Mouse (Mus musculus) midbrain, embryonic 16.5 days (tissue): Measurements from ENCODE around the gene Zbtb42. TPM values are rescaled to one million over a fixed set of nuclear protein-coding genes. Genes with fewer than 3 reads are reported as not detected.

Experiments used
- ATAC-seq: fragments of 200-750 bp; cut with Nextera tagmentation; 2 replicates; pipeline ENCODE4 v1.8.0; 2017; ENCODE audit warnings: moderate TSS enrichment
- H3K27ac ChIP-seq: fragments of 300-500 bp; sonication (generic); 2 replicates; pipeline ENCODE4 v1.5.1; 2014; ENCODE audit warnings: mild to moderate bottlenecking, low read length, mixed read lengths
- H3K27me3 ChIP-seq: fragments of 300-500 bp; sonication (generic); 2 replicates; pipeline ENCODE4 v1.6.1; 2014; ENCODE audit warnings: low read depth, low read length, mixed read lengths; ENCODE audit not compliant: control insufficient read depth, insufficient read depth
- H3K36me3 ChIP-seq: fragments of 300-500 bp; sonication (generic); 2 replicates; pipeline ENCODE4 v1.6.1; 2014; ENCODE audit warnings: mild to moderate bottlenecking, low read length, moderate library complexity, mixed read lengths; ENCODE audit not compliant: control insufficient read depth, insufficient read depth
- H3K4me1 ChIP-seq: fragments of 300-500 bp; sonication (generic); 2 replicates; pipeline ENCODE4 v1.6.1; 2014; ENCODE audit warnings: mild to moderate bottlenecking, low read length, mixed read lengths; ENCODE audit not compliant: control insufficient read depth, insufficient read depth
- H3K4me2 ChIP-seq: fragments of 300-500 bp; sonication (generic); 2 replicates; pipeline ENCODE4 v1.6.1; 2014; ENCODE audit warnings: mild to moderate bottlenecking, low read length, mixed read lengths
- H3K4me3 ChIP-seq: fragments of 300-500 bp; sonication (generic); 2 replicates; pipeline ENCODE4 v1.5.1; 2014; ENCODE audit warnings: low read depth, mild to moderate bottlenecking, low read length, moderate library complexity, mixed read lengths
- H3K9ac ChIP-seq: fragments of 300-500 bp; sonication (generic); 2 replicates; pipeline ENCODE4 v1.6.1; 2014; ENCODE audit warnings: low read depth, low read length, mixed read lengths
- H3K9me3 ChIP-seq: fragments of 300-500 bp; sonication (generic); replicated peaks from 2 replicates; pipeline ENCODE4 v1.6.1; 2014; ENCODE audit warnings: mild to moderate bottlenecking, low read length, mixed read lengths; ENCODE audit not compliant: control insufficient read depth, poor library complexity, severe bottlenecking
- WGBS: fragments of 180-500 bp; shearing (Covaris S2); extraction: QIAGEN DNeasy Blood & Tissue Kit; methylation state at CpG from one replicate; pipeline ENCODE4 v1.1.7; 2014; 5-methylcytosine and 5-hydroxymethylcytosine counted together
- microRNA-seq: library from miRNA; unstranded; fragments of <30 nt; microRNA quantifications from one replicate; pipeline ENCODE4, GENCODE M21; 2017
- polyA plus RNA-seq: library from polyadenylated mRNA; unstranded; fragments of >200 nt; fragmentation: Nextera tagmentation; extraction: Ambion mirVana; gene quantifications from 2 replicates; pipeline ENCODE4 v1.2.1, GENCODE M21; 2015

The Zbtb42 gene
- polyA plus RNA-seq, 1 experiment from 2014 or later = 0.73 TPM

DNA sequence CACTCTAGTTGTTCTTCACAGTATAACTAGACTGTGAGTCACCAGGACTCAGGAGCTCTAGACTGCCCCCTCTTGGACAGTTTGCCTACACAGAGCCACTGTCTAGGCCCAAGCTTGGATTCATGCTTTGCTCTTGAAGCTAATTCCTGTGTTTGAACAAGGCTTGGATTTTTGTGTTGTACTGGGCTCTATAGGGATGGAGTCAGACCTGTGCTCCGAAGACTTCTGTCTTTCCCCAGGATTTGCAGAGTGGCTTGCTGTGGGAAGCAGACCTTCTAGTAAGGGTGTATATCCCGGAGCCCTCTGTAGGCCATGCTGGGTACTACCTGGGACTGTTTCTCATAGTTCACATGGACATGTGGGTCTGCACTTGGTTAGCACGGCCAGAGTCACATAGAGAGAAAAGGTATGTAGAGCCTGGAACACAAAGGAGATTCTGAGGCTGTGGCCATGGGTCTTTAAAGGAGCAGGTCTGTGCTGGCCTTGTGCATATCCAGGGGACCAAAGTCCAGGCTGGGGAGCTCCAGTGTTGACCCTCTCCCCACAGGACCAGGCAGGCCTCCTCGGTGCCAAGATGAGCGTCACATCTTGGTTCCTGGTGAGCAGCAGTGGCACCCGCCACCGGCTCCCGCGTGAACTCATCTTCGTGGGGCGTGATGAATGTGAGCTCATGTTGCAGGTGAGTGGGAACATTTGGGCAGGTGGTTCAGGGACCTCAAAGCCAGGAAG is 45.6 kb downstream of the Zbtb42 start:
- H3K4me2 ChIP-seq = peak overlapping the region; percentile 69; the same call in 1 of the 2 replicates
- ATAC-seq = no peak
- H3K27ac ChIP-seq = no peak overlapping the region
- H3K36me3 ChIP-seq = no peaks in the 10 kb centered on the region; the same call in 1 of the 2 replicates
- 82% methylated on average over 11 of the region's 11 CpGs for WGBS
- H3K4me3 ChIP-seq = no peak overlapping the region
- no peaks in the 10 kb centered on the region for H3K9me3 ChIP-seq
- H3K4me1 ChIP-seq = peaks cover 20% of the 10 kb centered on the region
- H3K9ac ChIP-seq = 0 out of 2 replicates have a peak overlapping the region, but pooled peaks have one; percentile 6
- no peaks in the 10 kb centered on the region for H3K27me3 ChIP-seq

DNA sequence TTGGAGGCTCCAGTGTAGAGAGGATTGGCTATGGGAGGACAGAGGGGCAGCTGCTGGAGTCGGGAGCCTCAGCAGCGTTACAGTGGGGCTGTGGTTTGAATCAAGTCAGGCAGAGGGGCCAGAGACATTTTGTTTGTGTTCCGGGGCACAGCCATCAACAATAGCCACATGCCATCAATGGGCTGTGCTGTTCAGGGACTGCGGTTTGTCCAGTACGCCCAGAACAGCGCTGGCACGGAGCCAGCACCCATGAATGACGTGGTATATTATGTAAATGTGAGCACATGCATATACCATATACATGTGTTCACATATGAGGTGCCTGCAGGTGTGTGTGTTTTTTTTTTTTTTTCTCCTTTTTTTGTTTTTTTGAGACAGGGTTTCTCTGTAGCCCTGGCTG is 49.2 kb downstream of the Zbtb42 start:
- Histone ChIP-seq H3K27ac (no peak overlapping the region), H3K4me1 (peaks cover 18% of the 10 kb centered on the region), H3K9me3 (no peaks in the 10 kb centered on the region), H3K4me3 (no peak overlapping the region), H3K36me3 (no peaks in the 10 kb centered on the region; the same call in 1 of the 2 replicates), H3K4me2 (no peak overlapping the region), H3K27me3 (no peaks in the 10 kb centered on the region), H3K9ac (no peak overlapping the region)
- no peak for ATAC-seq
- WGBS = 75% methylated on average over 8 of the region's 8 CpGs

DNA sequence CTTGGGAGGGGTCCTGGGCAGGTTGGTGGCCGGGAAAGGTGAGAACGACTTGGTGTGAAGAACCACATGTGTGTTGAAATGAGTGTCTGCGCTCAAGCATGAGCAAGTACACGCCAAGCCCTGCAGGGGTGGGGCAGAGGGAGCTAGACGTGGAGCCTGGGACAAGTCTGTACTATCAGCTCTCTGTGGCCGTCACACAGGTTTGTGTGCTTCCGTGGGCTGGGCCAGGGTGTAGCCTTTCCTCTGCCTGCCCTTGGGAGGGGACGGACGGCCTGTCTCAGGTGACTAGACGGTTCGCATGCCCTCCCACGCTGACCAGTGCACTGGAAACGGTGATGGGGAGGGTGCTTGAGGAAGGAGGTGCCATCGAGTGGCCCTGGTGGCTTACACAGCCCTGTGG is 52.2 kb downstream of the Zbtb42 start:
- Histone ChIP-seq H3K4me3 (no peak overlapping the region), H3K9ac (no peak overlapping the region), H3K36me3 (peaks cover 18% of the 10 kb centered on the region), H3K4me1 (peaks cover 4% of the 10 kb centered on the region), H3K27ac (no peak overlapping the region), H3K9me3 (no peaks in the 10 kb centered on the region), H3K27me3 (no peaks in the 10 kb centered on the region), H3K4me2 (no peak overlapping the region)
- WGBS = 92% methylated on average over 14 of the region's 14 CpGs
- ATAC-seq = no peak

Small RNA genes lying within 50 kb of the gene (microRNA-seq; reads per million reads assigned to microRNA genes)
- gene Mir6939 = 0.69 reads per million

Other genes with a start within 250 kb of the Zbtb42 start
- 0.16 and 0.17 TPM in 2 replicates for gene A530016L24Rik, start 189.4 kb upstream of the Zbtb42 start, polyA plus RNA-seq
- gene Tmem179, start 162.1 kb upstream of the Zbtb42 start, polyA plus RNA-seq = 96.8 and 100 TPM in 2 replicates
- gene Inf2, start 90.0 kb upstream of the Zbtb42 start, polyA plus RNA-seq = 0.53 and 0.67 TPM in 2 replicates
- 4.0 and 4.2 TPM in 2 replicates for gene Adssl1, start 58.8 kb upstream of the Zbtb42 start, polyA plus RNA-seq
- 41.7 and 44.1 TPM in 2 replicates for gene Siva1, start 34.1 kb upstream of the Zbtb42 start, polyA plus RNA-seq
- 58.7 and 60.4 TPM in 2 replicates for gene Akt1, start 3.9 kb upstream of the Zbtb42 start, polyA plus RNA-seq
- gene Cep170b, start 41.6 kb downstream of the Zbtb42 start, polyA plus RNA-seq = 36.0 and 39.4 TPM in 2 replicates
- gene Pld4, start 81.8 kb downstream of the Zbtb42 start, polyA plus RNA-seq = 4.9 and 5.9 TPM in 2 replicates
- 1.4 and 2.0 TPM in 2 replicates for gene Ahnak2, start 123.8 kb downstream of the Zbtb42 start, polyA plus RNA-seq
- 25.2 and 26.1 TPM in 2 replicates for gene Clba1, start 130.1 kb downstream of the Zbtb42 start, polyA plus RNA-seq
- 32.6 and 37.6 TPM in 2 replicates for gene Cdca4, start 150.6 kb downstream of the Zbtb42 start, polyA plus RNA-seq
- gene Gpr132, start 189.4 kb downstream of the Zbtb42 start, polyA plus RNA-seq = 0.14 TPM in 1 of 2 replicates, not detected in the other